Mouse (Mus musculus): Measurements from ENCODE around the gene Mei1.

Gene Mei1

DNA sequence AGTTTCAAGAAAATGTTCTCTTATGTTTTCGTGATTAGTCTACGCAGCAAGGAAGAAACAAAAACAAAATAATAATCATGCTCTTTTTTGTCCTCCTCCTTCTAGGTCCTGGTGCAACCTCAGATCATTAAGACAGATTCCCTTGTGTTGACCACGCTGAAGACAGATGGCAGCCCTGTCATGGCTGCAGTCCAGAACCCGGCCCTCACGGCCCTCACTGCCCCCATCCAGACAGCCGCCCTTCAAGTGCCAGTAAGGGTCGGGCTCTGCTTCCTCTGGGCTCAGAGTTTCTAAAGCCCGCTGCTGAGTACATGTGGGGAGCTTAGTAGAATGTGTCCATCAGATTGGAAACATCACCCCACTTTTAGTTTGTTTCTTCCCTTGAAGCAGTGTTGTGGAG lies 102.9 kb downstream of the Mei1 start:
- no peak for DNase-seq (ENCODE audit: low read depth, low spot score)

DNA sequence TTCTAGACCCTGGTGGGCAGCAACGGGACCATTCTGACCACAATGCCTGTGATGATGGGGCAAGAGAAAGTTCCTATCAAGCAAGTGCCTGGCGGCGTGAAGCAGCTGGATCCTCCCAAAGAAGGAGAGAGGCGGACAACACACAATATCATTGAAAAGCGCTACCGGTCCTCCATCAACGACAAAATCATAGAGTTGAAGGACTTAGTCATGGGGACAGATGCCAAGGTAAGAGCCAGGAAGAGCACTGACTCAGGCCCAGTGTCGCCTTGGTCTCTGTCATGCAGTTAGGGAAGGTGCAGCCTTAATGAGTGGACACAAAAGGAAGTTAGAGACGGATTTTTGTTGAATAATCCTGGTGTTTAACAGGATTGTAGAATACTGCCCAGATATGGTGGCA lies 105.3 kb downstream of the Mei1 start:
- no peak for DNase-seq (ENCODE audit: low read depth, low spot score)
